Mouse (Mus musculus) testis, adult 2 months (tissue): ENCODE measurements around the gene Foxp3.

Source experiments
- CTCF ChIP-seq: fragments of 200-500 bp; IDR thresholded peaks from 2 replicates; pipeline ENCODE4 v1.5.1; 2012; ENCODE audit warnings: low read depth, mild to moderate bottlenecking, inconsistent platforms, low read length, moderate library complexity; ENCODE audit not compliant: control insufficient read depth, insufficient read depth, insufficient replicate concordance
- POLR2A ChIP-seq: fragments of 200-500 bp; IDR thresholded peaks from 2 replicates; pipeline ENCODE4 v1.6.1; 2012; ENCODE audit warnings: low read depth, mild to moderate bottlenecking, inconsistent platforms, low read length, moderate library complexity; ENCODE audit not compliant: control insufficient read depth

DNA sequence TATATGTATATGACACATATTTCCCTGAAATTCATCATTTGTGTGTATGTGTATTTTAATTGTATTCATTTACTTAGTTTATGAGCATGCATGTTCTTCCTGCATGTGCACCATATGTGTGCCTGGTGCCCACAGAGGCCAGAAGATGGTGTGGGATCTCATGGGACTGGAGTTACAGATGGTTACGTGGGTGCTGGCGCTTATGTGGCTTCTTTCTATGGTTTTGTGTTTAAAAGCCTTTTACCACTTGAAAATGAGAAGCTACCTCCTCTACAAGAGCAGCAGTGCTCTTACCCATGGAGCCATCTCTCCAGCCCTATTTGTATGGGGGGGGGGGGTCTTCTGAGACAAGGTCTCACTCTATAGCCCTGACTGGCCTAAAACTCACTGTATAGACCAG lies 7.7 kb downstream of the Foxp3 start:
- TF ChIP-seq CTCF (no peak), POLR2A (no peak)
